Mouse (Mus musculus) cortical plate, adult 2 months (tissue): ENCODE results near the gene Pcx.

ENCODE experiments used
- CTCF ChIP-seq: fragments of 200-500 bp; IDR thresholded peaks from 2 replicates; pipeline ENCODE4 v1.5.1; 2011; ENCODE audit warnings: mild to moderate bottlenecking, control low read depth, low read length; ENCODE audit not compliant: insufficient read depth; ENCODE audit errors: extremely low read depth
- POLR2A ChIP-seq: fragments of 200-500 bp; IDR thresholded peaks from 2 replicates; pipeline ENCODE4 v1.6.1; 2011; ENCODE audit warnings: mild to moderate bottlenecking, low read length, control low read depth; ENCODE audit not compliant: insufficient read depth; ENCODE audit errors: extremely low read depth

DNA sequence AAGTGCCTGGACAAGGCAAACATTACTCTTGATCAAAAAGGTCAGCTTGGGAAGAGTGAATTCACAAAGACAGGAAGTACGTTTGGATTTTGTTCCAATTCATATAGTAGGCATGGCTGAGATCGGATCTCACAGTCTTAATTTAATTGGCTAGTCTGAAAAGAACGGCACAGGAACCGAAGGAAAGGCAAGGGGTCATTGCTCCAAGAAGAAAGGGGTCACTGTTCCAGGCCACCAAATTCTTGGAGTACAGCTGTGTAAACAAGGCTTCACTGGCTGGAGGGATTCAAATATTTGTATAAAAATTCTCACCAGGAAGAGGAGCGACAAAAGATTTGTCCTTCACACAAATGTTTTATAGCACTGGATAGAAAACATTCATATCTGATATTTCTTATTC, 25.3 kb upstream of the Pcx start:
- no peak for TF ChIP-seq CTCF
- no peak for TF ChIP-seq POLR2A
